ENCODE assay signal across 36 mouse cellular contexts in genomic region chr12:73633707-73634106, GRCm38 (mm10). TPM values are rescaled to one million over a fixed set of nuclear protein-coding genes. Genes with fewer than 3 reads are reported as not detected.
A peak's percentile ranks its signal among the peaks of the same experiment; 100 is the strongest.
DNase-seq lines count a peak whose midpoint lies in the region; ATAC-seq lines count a peak whose summit lies in the region.
"Had no signal": no experiment of that assay in that cellular context is flagged by ENCODE, and none has a peak within 500 bp of the region (broad histone marks: within the 10 kb centered on the region; RNA-seq: fewer than 3 reads in every experiment).

No protein-coding gene starts in this region.

- H3K4me1 ChIP-seq in kidney, embryonic 16.5 days (ENCODE audit: insufficient read depth, low read length), result peaks cover 14% of the 10 kb centered on the region
- H3K4me1 ChIP-seq: forebrain, embryonic 15.5 days; liver, embryonic 13.5 days; neural tube, embryonic 13.5 days had no signal

- H3K36me3 ChIP-seq in kidney, embryonic 16.5 days (ENCODE audit: insufficient read depth, low read length), result no peaks in the 10 kb centered on the region
- H3K36me3 ChIP-seq: embryonic facial prominence, embryonic 12.5 days; forebrain, embryonic 15.5 days; hindbrain, embryonic 10.5 days; limb, embryonic 10.5 days; limb, embryonic 15.5 days; liver, embryonic 13.5 days; midbrain, embryonic 10.5 days; neural tube, embryonic 13.5 days had no signal

- no peaks in the 10 kb centered on the region for H3K27me3 ChIP-seq in kidney, embryonic 16.5 days (ENCODE audit: insufficient read depth, low read length)
- H3K27me3 ChIP-seq: embryonic facial prominence, embryonic 12.5 days; forebrain, embryonic 15.5 days; limb, embryonic 15.5 days; liver, embryonic 13.5 days; neural tube, embryonic 13.5 days had no signal

- H3K4me3 ChIP-seq in kidney, embryonic 16.5 days (ENCODE audit: low read length), result no peak overlapping the region
- H3K4me3 ChIP-seq: embryonic facial prominence, embryonic 12.5 days; forebrain, embryonic 15.5 days; hindbrain, embryonic 10.5 days; layer of hippocampus, adult 2 months; limb, embryonic 10.5 days; limb, embryonic 15.5 days; liver, embryonic 13.5 days; midbrain, embryonic 10.5 days; myocyte; neural tube, embryonic 13.5 days had no signal

- 82% methylated on average over 4 of the region's 4 CpGs for WGBS in kidney, embryonic 16.5 days

- H3K9me3 ChIP-seq in kidney, embryonic 16.5 days (ENCODE audit: low read length), result no peaks in the 10 kb centered on the region
- H3K9me3 ChIP-seq: embryonic facial prominence, embryonic 12.5 days; forebrain, embryonic 15.5 days; hindbrain, embryonic 10.5 days; limb, embryonic 10.5 days; limb, embryonic 15.5 days; liver, embryonic 13.5 days; midbrain, embryonic 10.5 days; neural tube, embryonic 13.5 days had no signal

- ATAC-seq in kidney, embryonic 16.5 days (ENCODE audit: low FRiP score, low TSS enrichment), result no peak
- ATAC-seq in activated CD4-positive, CD25-positive, alpha-beta regulatory T cell, adult 4 months, result peak; percentile 51
- ATAC-seq: forebrain, embryonic 15.5 days; hindbrain, embryonic 16.5 days; lung, postnatal 0 days; midbrain, embryonic 16.5 days; Patski had no signal

- H3K27ac ChIP-seq in kidney, embryonic 16.5 days (ENCODE audit: low read length), result peak overlapping the region; percentile 66; the same call in 1 of the 2 replicates
- H3K27ac ChIP-seq: embryonic facial prominence, embryonic 12.5 days; forebrain, embryonic 15.5 days; hindbrain, embryonic 10.5 days; layer of hippocampus, adult 2 months; limb, embryonic 10.5 days; limb, embryonic 15.5 days; liver, embryonic 13.5 days; midbrain, embryonic 10.5 days; neural tube, embryonic 13.5 days; stomach, postnatal 0 days had no signal

- no peak overlapping the region for H3K9ac ChIP-seq in kidney, embryonic 16.5 days (replicated peaks; ENCODE audit: low read length)
- H3K9ac ChIP-seq: embryonic facial prominence, embryonic 12.5 days; forebrain, embryonic 15.5 days; limb, embryonic 15.5 days; liver, embryonic 13.5 days; neural tube, embryonic 13.5 days had no signal

- no peak overlapping the region for H3K4me2 ChIP-seq in kidney, embryonic 16.5 days (replicated peaks; ENCODE audit: low read depth, low read length)
- H3K4me2 ChIP-seq: embryonic facial prominence, embryonic 12.5 days; forebrain, embryonic 15.5 days; heart, embryonic 11.5 days; limb, embryonic 15.5 days; liver, embryonic 13.5 days; neural tube, embryonic 13.5 days had no signal

- no peak for DNase-seq in kidney, postnatal 36 days
- DNase-seq in induced T-regulatory cell, adult 2 months (ENCODE audit: low read depth), result peak; percentile 81
- peak; percentile 70 for DNase-seq in naive thymus-derived CD4-positive, alpha-beta T cell, adult 2 months (ENCODE audit: low read depth)
- DNase-seq in layer of hippocampus, adult 9-10 months (ENCODE audit: low spot score), result no peak
- DNase-seq in lung, postnatal 25 days (ENCODE audit: low spot score), result no peak
- DNase-seq: adrenal gland, postnatal 25 days; B cell, adult 2 months; cerebellum, adult 8-10 months; cerebellum, postnatal 36 days; embryo, embryonic 11 days; gastrocnemius, postnatal 36 days; heart, postnatal 10 days; kidney, adult 8-10 months; kidney, postnatal 25 days; liver, embryonic 13.5 days; lung, adult 18-20 months; right cerebral cortex, postnatal 4 days; thymus, adult 18-20 months; thymus, postnatal 36 days had no signal

RNA-seq across cellular contexts. Expression of gene Prkch, which starts 49.1 kb away (rescaled TPM):
- 9.8 and 10.5 TPM in 2 replicates for polyA plus RNA-seq in kidney, embryonic 16.5 days (2015; fragmentation: Nextera tagmentation; extraction: Ambion mirVana)
- 10 to 100 TPM; 80.9 to 82.1 TPM for polyA plus RNA-seq in activated CD4-positive, CD25-positive, alpha-beta regulatory T cell, adult 4 months (2017; shearing (Covaris generic))

Comparison
In these comparisons a context has a peak if more than half of its experiments do, and no peak if none do; other contexts are left out.
1. DNase-seq: peak in induced T-regulatory cell, adult 2 months (single experiment) and naive thymus-derived CD4-positive, alpha-beta T cell, adult 2 months (single experiment); none in kidney, postnatal 36 days (0 of 2), layer of hippocampus, adult 9-10 months (single experiment) and lung, postnatal 25 days (single experiment).